ENCODE assay signal across 8 mouse cellular contexts in the genomic region with DNA sequence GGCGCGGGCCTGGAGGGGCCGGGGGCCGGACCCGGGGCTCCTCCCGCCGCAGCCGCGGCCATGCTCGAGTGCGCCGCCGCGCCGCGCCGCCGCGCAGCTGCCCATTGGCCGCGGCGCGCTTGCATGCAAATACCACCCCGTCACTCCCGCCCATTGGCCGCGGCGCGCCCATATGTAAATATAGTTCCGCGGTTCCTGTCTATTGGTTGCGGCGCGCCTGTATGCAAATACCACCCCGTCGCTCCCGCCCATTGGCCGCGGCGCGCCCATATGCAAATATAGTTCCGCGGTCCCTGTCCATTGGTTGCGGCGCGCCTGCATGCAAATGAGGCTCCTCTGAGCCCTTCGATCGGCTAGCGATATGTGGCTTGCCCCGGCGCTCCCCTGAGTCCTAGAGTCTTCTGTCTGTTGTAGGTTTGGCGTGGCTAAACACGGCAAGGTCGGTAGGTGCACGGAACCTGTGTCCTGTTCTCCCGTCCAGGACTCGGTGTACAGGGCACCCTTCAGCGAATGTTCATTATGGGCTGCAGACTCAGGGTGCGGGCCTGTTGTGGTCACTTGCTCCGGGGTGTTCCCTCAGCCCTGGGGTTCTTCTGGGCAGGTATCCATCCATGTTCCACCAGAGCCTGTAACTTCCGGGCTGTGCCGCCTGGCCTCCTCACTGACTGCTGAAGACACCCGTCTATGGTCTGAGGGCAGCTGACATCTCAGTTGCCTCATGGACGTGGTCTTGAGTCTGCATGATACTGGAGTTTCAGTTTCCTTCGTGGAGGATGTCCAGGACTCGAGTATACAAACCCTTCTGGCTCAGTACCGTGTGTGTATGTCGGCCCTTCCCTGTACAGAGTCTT. TPM values are rescaled to one million over a fixed set of nuclear protein-coding genes. Genes with fewer than 3 reads are reported as not detected.
DNase-seq lines count a peak whose midpoint lies in the region; ATAC-seq and TF ChIP-seq lines count a peak whose summit lies in the region.

A gene (minus strand): TSS at position 103 of the 851 bp plus-strand sequence.

- TF ChIP-seq EP300 in liver, embryonic 14.5 days (IDR thresholded peaks at IDR 0.05; ENCODE audit: low read depth): no peak
- TF ChIP-seq EP300 in stomach, postnatal 0 days (optimal IDR thresholded peaks at IDR 0.05): no peak

- H3K4me1 ChIP-seq in forebrain, embryonic 10.5 days: peaks cover 47% of the 10 kb centered on the region
- peaks cover 40% of the 10 kb centered on the region for H3K4me1 ChIP-seq in heart, embryonic 15.5 days (replicated peaks)
- peaks cover 14 to 29% of the 10 kb centered on the region in 2 experiments for H3K4me1 ChIP-seq in liver, embryonic 14.5 days (replicated peaks; ENCODE audit: control insufficient read depth in 2 of 2, insufficient read depth in 2 of 2, low read length in 1 of 2)
- H3K4me1 ChIP-seq in neural tube, embryonic 11.5 days (ENCODE audit: control insufficient read depth, insufficient read depth, low read length): peaks cover 8% of the 10 kb centered on the region
- H3K4me1 ChIP-seq in stomach, postnatal 0 days (replicated peaks; ENCODE audit: control insufficient read depth, insufficient read depth): 0 out of 2 replicates have a peak, but pooled peaks cover 4% of the 10 kb centered on the region

- peaks cover 26% of the 10 kb centered on the region for H3K36me3 ChIP-seq in forebrain, embryonic 10.5 days (replicated peaks)
- no peaks in the 10 kb centered on the region for H3K36me3 ChIP-seq in heart, embryonic 15.5 days
- H3K36me3 ChIP-seq in liver, embryonic 14.5 days (replicated peaks; ENCODE audit: control insufficient read depth, insufficient read depth, low read depth): no peaks in the 10 kb centered on the region
- no peaks in the 10 kb centered on the region; the same call in 1 of the 2 replicates for H3K36me3 ChIP-seq in neural tube, embryonic 11.5 days (ENCODE audit: control insufficient read depth, insufficient read depth, low read length)
- no peaks in the 10 kb centered on the region for H3K36me3 ChIP-seq in stomach, postnatal 0 days (ENCODE audit: control insufficient read depth, insufficient read depth, low read length)

- DNase-seq in CD8-positive naive resting alpha-beta T cell, adult 2 months (ENCODE audit: low read depth in 2 of 2, low spot score in 2 of 2): peak; percentile 86 to 88
- DNase-seq in c-Kit-positive CD71-negative TER-119-negative erythroid progenitor cells, embryonic 14.5 days (ENCODE audit: low read depth): peak; percentile 94
- DNase-seq in forebrain, embryonic 10.5 days (ENCODE audit: extremely low spot score, low spot score): peak; percentile 96
- peak; percentile 97 to 99 for DNase-seq in kidney, postnatal 25 days
- DNase-seq in liver, embryonic 14.5 days (ENCODE audit: low read depth in 3 of 3, low spot score in 3 of 3): peak; percentile 96 to 97 (median 97)
- DNase-seq in neural tube, embryonic 11.5 days (ENCODE audit: low spot score): peak; percentile 98
- peak; percentile 97 for DNase-seq in stomach, postnatal 0 days (ENCODE audit: low spot score)

- H3K4me3 ChIP-seq in forebrain, embryonic 10.5 days: peak within 1 kb of the TSS; percentile 86
- H3K4me3 ChIP-seq in heart, embryonic 15.5 days: peak within 1 kb of the TSS; percentile 82
- peak within 1 kb of the TSS; percentile 66 to 88 for H3K4me3 ChIP-seq in liver, embryonic 14.5 days (ENCODE audit: insufficient read depth in 1 of 2, low read depth in 2 of 2, low read length in 2 of 2)
- H3K4me3 ChIP-seq in neural tube, embryonic 11.5 days (ENCODE audit: low read depth, low read length): peak within 1 kb of the TSS; percentile 87
- H3K4me3 ChIP-seq in stomach, postnatal 0 days (ENCODE audit: low read depth, low read length): peak within 1 kb of the TSS; percentile 82

- ATAC-seq in heart, embryonic 15.5 days (replicated peaks; ENCODE audit: insufficient number of reproducible peaks, insufficient read depth, low FRiP score, low read depth): peak; percentile 90
- peak; percentile 94 for ATAC-seq in liver, embryonic 14.5 days (ENCODE audit: insufficient read depth)
- ATAC-seq in neural tube, embryonic 11.5 days (ENCODE audit: insufficient read depth, low FRiP score, low TSS enrichment): peak; percentile 94
- peak; percentile 89 for ATAC-seq in stomach, postnatal 0 days (ENCODE audit: low FRiP score, low TSS enrichment)

- H3K9ac ChIP-seq in heart, embryonic 15.5 days: peak within 1 kb of the TSS; percentile 89
- H3K9ac ChIP-seq in liver, embryonic 14.5 days (replicated peaks): peak within 1 kb of the TSS; percentile 85
- peak within 1 kb of the TSS; percentile 91 for H3K9ac ChIP-seq in neural tube, embryonic 11.5 days (ENCODE audit: low read length)
- H3K9ac ChIP-seq in stomach, postnatal 0 days (ENCODE audit: low read length): peak within 1 kb of the TSS; percentile 90

- no peak for TF ChIP-seq CTCF in liver, embryonic 14.5 days (IDR thresholded peaks at IDR 0.05; ENCODE audit: low read depth)
- TF ChIP-seq CTCF in stomach, postnatal 0 days (IDR thresholded peaks at IDR 0.05; ENCODE audit: low read depth): no peak

- WGBS in forebrain, embryonic 10.5 days: 7% methylated on average over 68 of the region's 68 CpGs
- 5% methylated on average over 59 of the region's 68 CpGs for WGBS in heart, embryonic 15.5 days
- WGBS in liver, embryonic 14.5 days (ENCODE audit: insufficient replicate concordance): 4% methylated on average over 62 of the region's 68 CpGs
- WGBS in neural tube, embryonic 11.5 days: 8% methylated on average over 65 of the region's 68 CpGs
- 3% methylated on average over 59 of the region's 68 CpGs for WGBS in stomach, postnatal 0 days

- H3K27me3 ChIP-seq in forebrain, embryonic 10.5 days (ENCODE audit: poor library complexity, severe bottlenecking): peaks cover 27% of the 10 kb centered on the region
- no peaks in the 10 kb centered on the region for H3K27me3 ChIP-seq in heart, embryonic 15.5 days
- no peaks in the 10 kb centered on the region for H3K27me3 ChIP-seq in liver, embryonic 14.5 days (ENCODE audit: control insufficient read depth, insufficient read depth, low read length)
- H3K27me3 ChIP-seq in neural tube, embryonic 11.5 days (ENCODE audit: control insufficient read depth, insufficient read depth, low read length): no peaks in the 10 kb centered on the region
- no peaks in the 10 kb centered on the region for H3K27me3 ChIP-seq in stomach, postnatal 0 days (ENCODE audit: control insufficient read depth, insufficient read depth, low read length)

- peak within 1 kb of the TSS; percentile 95 for H3K4me2 ChIP-seq in heart, embryonic 15.5 days
- peak within 1 kb of the TSS; percentile 98 for H3K4me2 ChIP-seq in liver, embryonic 14.5 days (ENCODE audit: low read depth)
- H3K4me2 ChIP-seq in neural tube, embryonic 11.5 days (ENCODE audit: low read depth): peak within 1 kb of the TSS; percentile 94
- H3K4me2 ChIP-seq in stomach, postnatal 0 days (replicated peaks; ENCODE audit: low read depth): peak within 1 kb of the TSS; percentile 95

- peak within 1 kb of the TSS; percentile 93 for H3K27ac ChIP-seq in forebrain, embryonic 10.5 days
- H3K27ac ChIP-seq in heart, embryonic 15.5 days: peak within 1 kb of the TSS; percentile 67
- peak within 1 kb of the TSS; percentile 44 for H3K27ac ChIP-seq in liver, embryonic 14.5 days
- peak within 1 kb of the TSS; percentile 49; the same call in 1 of the 2 replicates for H3K27ac ChIP-seq in neural tube, embryonic 11.5 days (ENCODE audit: low read depth, low read length)
- peak within 1 kb of the TSS; percentile 61 for H3K27ac ChIP-seq in stomach, postnatal 0 days (replicated peaks)

- H3K9me3 ChIP-seq in forebrain, embryonic 10.5 days: no peaks in the 10 kb centered on the region
- H3K9me3 ChIP-seq in heart, embryonic 15.5 days (replicated peaks): no peaks in the 10 kb centered on the region
- no peaks in the 10 kb centered on the region for H3K9me3 ChIP-seq in liver, embryonic 14.5 days (ENCODE audit: control insufficient read depth, low read length)
- H3K9me3 ChIP-seq in neural tube, embryonic 11.5 days (ENCODE audit: control insufficient read depth, low read length): no peaks in the 10 kb centered on the region
- H3K9me3 ChIP-seq in stomach, postnatal 0 days (ENCODE audit: control insufficient read depth, low read length): no peaks in the 10 kb centered on the region

RNA-seq across cellular contexts. Expression of the gene that starts here (rescaled TPM):
- polyA plus RNA-seq in forebrain, embryonic 10.5 days (2016; fragmentation: Nextera tagmentation; extraction: Ambion mirVana): 9.2 and 12.0 TPM in 2 replicates
- polyA plus RNA-seq in heart, embryonic 15.5 days (2015; fragmentation: Nextera tagmentation; extraction: Ambion mirVana): 8.4 and 10.5 TPM in 2 replicates
- polyA plus RNA-seq in liver, embryonic 14.5 days (2012; rRNA removed): 4.9 and 5.6 TPM in 2 replicates
- 3.3 and 4.9 TPM in 2 replicates for polyA plus RNA-seq in liver, embryonic 14.5 days (2014; fragmentation: Nextera tagmentation; extraction: Ambion mirVana)
- 17.7 and 22.9 TPM in 2 replicates for polyA plus RNA-seq in neural tube, embryonic 11.5 days (2014; fragmentation: Nextera tagmentation; extraction: Ambion mirVana)
- polyA plus RNA-seq in stomach, postnatal 0 days (2015; fragmentation: Nextera tagmentation; extraction: Ambion mirVana): 7.5 and 8.5 TPM in 2 replicates

Comparison
In these comparisons a context has a peak if more than half of its experiments do, and no peak if none do; other contexts are left out.
1. Peak in every context shown above with its lines: DNase-seq, ATAC-seq, H3K4me3 ChIP-seq and H3K27ac ChIP-seq.